Mouse (Mus musculus) CD4-positive, CD25-positive, alpha-beta regulatory T cell, adult 4 months (primary cell): ENCODE data around the gene Klhdc7a. TPM values are rescaled to one million over a fixed set of nuclear protein-coding genes. Genes with fewer than 3 reads are reported as not detected.
"Not testable (repeated sequence)": the region's sequence is repeated elsewhere in the genome, so short reads cannot be mapped to it uniquely, and the experiment has no call there.

Experiments
- ATAC-seq: one replicate; pipeline ENCODE4 v1.8.0; 2017
- polyA plus RNA-seq, 2 experiments: library from polyadenylated mRNA; unstranded; fragments of 100-300 nt; shearing (Covaris generic); gene quantifications; one replicate each; pipeline ENCODE4 v1.2.1; 2017

The Klhdc7a gene
- under 1 TPM in 1 of 2 experiments, not detected in 1; 0.04 TPM for polyA plus RNA-seq

DNA sequence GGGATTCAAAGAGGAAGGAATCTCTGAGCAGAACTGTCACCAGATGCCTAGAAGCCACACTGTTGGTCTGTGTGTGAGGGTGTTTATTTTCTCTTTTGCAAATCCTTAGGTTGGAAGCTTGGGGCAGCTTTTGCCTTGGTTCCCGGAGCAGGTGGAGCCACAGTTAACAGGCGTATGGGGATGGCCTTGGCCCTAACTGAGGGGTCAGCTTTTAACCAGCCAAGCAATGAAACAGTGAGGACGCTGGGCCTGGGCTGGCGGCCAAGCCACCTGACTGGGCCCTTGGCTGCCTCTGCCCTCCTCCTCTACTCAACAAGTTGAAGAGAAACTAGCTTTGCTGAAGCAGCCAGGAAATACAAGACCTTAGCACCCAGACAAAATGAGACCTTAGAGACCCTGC is at the start of gene Klhdc7a:
TSS of gene Klhdc7a (minus strand) at position 105 of the 400 bp plus-strand sequence.
- no peak for ATAC-seq

DNA sequence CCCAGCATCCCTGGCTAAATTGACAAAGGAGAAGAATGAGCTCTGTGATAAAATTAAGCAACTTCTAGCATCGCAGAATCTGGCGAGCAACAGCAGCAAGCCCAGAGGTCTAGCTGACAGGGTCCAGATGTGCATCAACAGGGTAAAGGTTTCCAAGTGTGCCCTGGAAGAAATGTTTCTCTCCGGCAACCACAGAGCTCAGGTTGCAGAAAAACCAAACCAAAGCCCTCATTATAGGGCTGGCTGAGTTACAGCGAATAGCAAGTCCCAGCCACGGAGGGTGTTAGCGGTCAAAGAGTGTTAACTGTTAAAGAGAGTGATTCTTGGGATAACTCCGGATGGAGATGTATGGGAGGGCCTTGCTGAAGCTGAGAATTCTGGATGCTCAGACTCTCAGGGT is 48.1 kb upstream of the Klhdc7a start:
- no peak for ATAC-seq

DNA sequence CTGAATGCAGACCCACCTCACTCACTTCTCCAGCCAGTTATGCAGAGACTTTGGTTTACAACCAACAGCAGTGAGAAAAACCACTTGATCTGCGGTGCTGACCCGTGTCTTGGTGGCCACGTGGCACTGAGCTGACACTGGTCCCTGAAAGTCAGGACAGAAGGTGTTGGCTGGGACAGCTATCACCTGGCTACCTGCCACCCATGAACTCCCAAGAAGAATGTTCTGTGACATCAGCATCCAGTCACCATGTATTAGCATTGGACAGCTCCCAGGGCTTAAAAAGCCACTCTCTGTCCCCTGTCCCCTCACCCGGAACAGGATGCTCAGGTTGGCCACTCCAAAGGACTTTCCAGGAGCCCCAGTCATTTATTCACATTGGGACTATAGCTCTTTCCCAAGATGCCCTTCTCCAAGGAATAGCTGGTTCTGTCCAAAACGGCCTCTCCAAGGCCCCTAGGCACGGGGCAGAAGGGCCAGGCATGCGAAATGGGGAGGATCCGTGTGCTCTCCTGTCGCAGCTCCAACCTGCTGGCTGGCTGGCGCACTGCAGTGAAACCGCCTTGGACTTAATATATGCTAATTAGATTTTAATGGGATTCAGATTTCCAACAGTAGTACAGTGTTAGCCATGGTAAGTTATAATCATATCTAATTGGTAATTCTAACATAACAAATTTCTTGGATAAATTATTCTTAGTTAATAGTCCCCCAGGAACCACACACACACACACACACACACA is 43.1 kb upstream of the Klhdc7a start:
- ATAC-seq, result no peak

DNA sequence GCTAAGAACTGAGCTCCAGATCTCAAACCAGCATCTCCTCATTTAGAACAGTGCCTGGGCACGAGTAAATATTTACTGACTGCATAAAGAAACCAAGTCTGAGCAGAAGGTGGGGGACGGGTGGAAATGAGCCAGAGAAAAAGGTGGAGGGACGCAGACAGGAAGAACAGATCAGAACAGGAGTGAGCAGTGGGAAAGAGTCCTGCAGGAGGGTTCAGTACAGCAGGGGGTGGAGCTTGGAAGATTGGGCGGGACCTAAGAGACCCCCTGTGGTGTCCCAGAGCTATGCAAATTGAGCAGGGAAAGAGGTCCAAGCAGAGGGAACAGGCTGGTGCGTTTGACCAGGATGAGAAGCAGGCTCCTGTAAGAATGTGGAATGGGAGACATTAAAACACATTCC is 37.1 kb upstream of the Klhdc7a start:
- no peak for ATAC-seq

DNA sequence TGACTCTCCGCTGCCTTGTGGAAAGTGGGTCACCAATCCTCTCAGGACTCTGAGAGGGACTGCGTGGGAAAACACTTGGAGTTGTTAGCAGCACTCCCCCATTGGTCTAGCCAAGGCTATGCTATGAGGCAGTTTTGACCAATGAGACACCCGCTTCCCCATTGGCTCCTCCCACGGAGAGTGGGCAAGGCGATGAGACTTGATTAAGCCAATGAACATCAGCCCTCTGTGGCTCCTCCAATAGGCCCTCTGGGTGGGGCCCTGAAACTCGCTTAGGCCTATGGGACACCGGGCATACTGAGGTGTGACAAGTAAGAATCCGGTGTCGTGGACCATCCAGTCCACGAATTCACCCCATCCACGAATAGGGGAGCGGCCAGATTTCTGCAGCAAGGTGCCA is 36.3 kb upstream of the Klhdc7a start:
- ATAC-seq, result no peak

DNA sequence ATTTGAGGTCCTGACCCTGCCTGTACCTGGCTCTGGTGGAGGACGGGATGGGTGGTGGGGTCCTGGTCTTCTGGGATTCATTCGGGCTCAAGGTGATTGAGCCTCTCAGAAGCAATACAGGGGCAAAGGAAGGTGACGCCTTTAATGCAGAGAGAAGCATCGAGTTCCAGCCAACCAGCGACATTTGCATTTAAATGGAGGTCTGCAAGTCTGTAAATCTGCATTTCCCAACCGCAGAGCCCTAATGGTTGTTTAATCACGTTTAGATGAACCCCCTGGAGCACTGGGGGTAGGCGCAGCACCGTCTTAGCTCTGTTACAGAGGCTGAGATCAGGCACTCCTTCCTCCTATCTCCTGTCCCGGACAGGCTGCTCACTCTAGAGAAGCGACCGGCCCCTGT is 34.2 kb upstream of the Klhdc7a start:
- no peak for ATAC-seq

DNA sequence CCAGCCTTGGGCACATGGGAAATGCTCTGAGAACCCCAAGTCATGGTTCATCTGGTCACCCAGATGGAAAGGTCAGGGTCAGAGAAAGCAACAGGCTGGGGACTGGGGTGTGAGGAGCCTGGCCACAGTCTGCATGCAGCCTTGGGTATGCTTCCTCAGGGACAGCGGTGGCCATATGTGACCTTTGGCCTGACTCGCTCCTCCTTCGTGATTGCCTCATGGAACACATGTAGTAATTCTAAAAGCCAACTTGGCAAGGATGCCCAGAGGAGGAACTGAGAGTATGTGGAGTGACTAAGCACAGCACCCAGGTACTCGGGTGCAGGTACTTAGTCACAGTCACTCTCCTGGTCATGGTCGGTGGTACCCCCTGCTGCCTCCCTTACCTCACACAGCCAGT is 33.1 kb upstream of the Klhdc7a start:
- no peak for ATAC-seq

DNA sequence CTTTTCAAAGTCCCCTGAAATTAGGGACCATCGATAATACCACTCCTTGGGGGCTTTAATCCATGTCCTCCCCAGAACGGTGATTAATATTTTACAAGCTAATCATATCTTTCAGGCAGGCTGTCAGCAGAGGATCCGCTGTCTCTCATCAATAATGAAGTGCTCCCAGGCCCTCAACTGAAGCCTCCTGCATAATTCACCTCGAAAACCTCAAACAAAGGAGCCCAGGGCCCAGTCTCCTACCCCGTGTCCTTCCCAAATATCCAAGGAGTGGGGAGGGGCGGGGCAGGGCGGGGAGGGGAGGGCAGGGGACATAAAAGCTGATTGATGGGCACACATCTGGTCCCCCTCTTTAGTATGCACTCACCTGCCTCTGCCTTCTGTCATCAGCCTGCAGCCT is 31.2 kb upstream of the Klhdc7a start:
- ATAC-seq, result no peak

DNA sequence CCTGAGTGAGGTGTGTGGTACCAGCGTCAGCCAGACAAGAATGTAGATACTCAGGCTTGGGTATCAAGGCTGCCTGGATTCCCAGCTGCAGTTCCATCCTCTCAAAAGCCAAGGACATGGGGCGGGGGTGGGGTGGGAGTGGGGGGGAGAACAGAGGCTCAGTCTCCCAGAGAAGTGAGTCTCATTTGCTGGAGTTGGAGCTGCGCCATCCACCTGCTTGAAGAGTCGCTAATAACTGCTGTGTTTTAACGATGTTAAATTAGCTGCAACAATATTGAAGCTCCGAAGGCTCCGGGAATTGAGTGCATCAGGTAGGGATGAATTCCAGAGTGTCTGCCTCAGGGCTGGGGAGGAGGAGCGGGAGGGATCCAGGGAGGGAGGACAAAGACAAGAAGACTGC is 27.8 kb upstream of the Klhdc7a start:
- ATAC-seq, result no peak

DNA sequence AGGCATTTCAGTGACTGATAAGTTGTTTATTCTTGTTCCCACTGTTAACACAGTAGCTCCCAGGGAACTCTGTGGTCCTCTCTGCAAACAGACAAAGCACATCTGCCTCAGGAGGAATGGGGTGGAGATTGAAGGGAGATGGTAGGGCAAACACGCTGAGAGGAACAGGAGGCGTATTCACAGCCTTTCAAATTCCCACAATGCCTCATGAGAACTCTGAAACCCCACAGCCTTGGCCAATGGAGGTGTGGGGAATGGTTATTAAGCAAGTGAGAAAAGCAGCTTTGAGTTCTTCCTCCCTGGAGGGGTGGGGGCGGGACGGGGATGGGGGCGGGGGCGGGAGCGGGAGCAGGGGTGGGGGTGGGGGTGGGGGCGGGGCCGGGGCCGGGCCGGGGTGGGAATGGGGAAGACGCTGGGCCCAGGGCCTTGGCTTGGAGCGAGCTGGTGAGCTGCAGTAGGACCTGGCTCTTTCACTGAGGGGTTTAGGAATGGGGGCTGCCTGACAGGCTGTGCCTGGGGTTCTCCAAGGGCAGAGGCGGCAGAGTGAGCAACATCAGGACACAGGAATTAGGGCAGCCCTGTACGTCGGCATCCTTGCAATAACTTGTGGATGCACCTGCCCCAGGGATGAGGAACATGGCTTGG is 25.4 kb upstream of the Klhdc7a start:
- ATAC-seq, result no peak

DNA sequence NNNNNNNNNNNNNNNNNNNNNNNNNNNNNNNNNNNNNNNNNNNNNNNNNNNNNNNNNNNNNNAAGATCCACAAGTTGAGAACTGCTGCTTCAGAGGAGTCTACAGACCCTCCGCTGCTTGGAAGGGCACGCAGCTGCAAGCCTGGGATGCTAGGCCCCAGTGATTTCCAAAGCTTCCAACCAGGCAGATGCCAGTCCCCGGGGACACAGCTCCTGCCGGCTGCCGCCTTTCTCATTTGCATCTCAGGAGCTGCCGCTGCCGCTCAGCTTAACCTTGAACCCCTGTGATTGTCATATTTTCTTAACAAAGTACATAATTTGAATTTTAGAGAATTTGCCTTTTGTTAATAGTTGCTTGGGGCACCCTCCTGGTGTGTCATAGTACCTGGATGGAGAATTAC is 19.1 kb upstream of the Klhdc7a start:
- no peak for ATAC-seq

DNA sequence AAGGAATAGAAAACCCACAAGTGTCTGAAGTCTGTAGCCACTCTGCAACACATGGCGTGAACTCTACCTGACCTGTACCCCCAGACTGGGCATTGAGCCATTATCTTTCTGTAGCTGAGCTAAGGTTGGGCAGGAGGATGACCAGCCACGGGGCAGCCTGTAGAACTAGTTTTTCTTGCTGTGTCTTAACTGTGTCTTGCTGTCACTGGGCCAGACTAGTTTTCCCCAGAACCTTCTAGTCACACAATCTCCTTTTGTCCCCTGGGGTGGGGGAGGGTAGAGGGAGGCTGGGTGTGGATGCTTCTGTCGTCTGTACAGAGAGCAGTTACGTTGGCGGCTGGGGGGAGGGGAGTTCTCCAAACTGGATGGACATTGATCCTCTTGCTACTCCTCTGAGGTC is 10.9 kb upstream of the Klhdc7a start:
- ATAC-seq, result no peak

DNA sequence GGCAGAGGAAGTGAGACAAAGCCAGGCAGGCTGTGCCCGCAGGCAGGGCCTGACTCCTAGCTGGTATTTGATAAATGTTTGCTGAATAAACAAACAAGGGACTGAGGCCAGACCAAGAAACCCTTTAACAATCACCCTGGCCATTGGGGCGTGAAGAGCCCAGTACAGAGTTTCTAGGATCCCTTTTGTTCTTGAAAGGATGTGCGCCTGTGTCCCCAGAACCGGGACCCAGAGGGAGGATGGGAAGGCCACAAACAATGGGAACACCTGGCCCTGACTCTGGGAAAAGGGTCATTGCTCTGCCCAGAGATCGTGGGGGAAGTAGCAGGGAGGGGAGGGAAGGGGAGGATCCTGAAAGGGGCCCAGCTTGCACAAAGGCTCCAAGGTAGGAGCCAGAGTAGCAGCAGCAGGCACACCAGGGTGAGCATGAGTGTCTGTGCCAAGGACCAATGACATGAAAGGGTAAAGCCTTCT is 9.5 kb upstream of the Klhdc7a start:
- ATAC-seq, result no peak

DNA sequence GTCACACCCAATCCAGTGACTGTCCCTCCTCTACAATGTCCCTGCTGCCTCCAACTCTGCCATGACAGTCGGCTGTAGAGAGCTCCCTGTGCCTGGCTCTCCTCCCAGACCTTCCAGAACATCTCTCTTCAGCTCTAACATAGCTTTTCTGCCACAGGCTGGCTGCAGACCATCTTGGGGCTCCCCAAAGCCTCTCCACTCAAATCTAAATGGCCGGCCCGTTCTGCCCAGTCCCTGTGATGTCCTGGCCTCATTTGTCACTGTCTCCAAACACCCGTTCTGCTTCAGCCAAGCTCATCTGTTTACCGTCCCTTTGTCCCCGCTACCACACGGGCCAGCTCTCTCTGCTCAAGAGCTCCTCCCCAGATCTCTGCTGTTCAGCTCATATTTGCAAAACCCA is 6.7 kb upstream of the Klhdc7a start:
- no peak for ATAC-seq

DNA sequence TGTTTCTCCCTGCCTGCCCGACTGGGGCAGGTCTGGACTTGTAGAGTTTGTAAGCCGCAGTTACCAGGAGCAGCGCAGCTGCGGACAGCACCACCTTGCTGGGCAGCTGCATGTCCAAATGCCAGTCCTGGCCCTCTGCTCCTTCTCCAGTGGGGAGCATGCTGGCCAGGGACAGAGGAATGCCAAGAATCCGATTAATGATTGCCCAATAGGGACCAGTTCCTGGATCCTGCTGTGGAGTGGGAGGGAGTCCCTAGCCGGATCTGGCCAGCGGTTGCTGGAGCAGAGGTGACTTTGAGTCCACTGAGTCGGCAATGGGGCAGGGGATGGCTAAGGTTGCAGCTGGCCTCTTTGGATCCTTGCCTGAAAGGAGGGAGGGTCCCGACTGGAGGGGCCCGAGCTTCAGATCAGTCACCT is 343 bp downstream of the Klhdc7a start:
- ATAC-seq, result no peak

DNA sequence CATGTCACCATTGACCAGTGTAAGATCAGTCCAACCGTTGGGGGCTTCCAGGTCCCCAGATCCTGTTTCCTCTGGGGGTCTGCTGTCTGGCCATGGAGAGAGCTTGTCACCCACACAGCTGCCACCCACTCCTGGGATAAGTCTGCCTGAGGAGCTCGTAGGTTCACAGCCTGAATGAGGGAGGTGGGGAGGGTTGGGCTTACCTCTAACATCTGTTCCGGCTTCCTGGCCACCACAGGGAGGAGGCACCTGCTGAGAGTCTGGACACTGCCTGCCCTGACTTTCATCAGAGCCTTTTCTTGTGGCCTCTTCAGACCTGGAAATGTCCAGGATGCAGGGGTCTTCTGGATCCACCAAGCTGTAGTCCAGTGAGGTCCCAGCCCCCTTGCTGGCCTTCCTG is 845 bp downstream of the Klhdc7a start:
- no peak for ATAC-seq

DNA sequence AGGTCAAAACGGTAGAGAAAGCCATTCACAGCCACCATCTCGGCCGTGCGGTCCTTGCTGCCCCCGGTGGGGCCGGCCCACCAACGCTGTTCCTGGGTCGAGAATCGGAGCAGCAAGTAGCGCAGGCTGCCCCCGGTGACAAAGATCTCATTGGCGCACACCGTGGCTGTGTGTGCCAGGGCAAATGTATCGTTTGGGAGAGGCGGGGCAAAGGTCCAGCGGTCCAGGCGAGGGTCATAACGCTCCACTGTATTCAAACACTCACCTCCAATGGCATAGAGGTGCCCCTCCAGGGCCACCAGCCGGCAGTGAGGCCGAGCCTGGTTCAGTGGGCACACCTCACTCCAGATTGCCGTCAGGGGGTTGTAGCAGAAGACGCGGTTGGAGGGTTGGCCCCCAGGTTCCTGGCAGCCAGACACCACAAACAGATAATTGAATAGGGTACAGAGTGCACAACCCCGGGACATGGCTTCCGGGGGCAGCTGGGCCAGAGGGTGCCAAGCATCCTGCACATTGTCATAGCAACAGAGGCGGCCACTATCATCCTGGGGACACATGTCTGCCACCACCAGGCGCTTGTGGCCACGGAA is 2.1 kb downstream of the Klhdc7a start:
- no peak for ATAC-seq

DNA sequence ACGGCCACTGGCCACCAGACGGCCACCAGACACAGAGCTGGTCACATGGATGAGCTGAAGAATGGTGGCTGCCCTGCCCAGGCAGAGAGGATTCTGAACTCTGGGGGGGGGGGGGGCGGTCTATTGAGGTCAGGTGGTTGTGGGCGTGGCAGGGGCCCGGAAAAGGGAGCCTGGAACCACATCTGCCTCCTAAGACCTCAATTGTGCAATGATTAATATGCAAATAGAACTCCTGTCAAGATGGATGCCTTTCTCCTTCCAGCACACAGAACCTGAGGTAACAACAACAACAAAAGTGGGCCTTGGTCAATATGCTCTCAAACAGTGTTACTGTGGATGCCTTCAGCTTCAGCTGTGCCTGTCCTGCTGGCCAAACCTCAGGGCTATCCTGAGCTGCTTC is 3.4 kb downstream of the Klhdc7a start:
- ATAC-seq, result no peak

DNA sequence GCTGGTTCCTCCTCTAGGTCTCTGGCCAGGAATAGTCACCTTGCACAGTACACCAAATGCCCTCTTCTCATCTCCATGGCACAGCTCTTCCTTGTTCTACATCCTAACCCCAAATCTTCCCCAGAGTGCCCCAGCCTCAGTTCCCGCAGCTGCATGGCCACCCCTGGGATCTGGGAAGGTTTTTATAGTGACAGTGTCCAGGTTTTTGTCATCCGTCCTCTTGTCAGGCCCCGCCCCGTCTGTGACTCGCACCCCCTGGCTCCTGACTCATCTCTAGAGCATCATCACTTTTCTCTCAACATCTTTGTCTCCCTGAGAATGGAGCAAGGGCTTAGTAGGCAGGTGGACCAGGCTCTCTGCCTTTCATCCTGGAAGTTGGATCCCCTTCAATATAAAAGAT is 3.9 kb downstream of the Klhdc7a start:
- ATAC-seq, result no peak

DNA sequence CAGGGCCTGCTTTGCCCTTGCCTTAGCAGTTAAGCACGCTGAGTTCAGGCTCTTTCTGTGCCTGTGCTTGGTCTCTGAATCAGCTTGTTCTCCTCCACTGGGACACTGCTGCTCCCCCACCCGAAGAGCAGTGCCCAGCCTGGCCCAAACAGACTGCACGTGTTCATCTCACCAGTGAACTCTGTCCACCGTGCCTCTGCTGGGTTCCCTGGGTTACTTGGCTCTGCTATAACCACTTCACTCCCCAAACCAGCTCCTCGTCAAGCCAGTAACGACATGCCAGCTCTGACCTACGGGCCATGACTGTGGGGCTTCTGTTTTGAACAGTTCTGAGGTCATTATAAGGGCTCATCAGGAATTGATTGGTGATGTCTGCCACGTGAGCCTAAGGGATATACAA is 4.8 kb downstream of the Klhdc7a start:
- ATAC-seq, result no peak

DNA sequence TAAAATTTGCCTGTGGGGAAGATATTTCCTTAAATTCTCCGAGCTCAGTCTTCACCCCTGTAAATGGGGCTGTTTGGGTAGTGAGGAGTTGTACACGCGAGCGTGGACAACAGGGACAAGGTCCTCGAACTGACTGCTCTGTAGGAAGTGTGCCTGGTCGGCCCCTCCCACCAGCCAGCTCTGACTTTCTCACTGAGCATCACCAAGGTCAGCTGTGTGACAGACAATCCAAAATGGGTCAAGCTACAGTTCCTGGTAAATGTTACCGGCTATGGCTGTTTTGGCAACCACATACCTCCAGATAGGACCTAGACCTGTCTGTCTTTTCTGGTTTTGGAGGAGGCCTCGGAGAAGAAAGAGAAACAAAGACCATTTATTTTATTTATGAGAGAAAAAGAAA is 6.0 kb downstream of the Klhdc7a start:
- ATAC-seq, result no peak

DNA sequence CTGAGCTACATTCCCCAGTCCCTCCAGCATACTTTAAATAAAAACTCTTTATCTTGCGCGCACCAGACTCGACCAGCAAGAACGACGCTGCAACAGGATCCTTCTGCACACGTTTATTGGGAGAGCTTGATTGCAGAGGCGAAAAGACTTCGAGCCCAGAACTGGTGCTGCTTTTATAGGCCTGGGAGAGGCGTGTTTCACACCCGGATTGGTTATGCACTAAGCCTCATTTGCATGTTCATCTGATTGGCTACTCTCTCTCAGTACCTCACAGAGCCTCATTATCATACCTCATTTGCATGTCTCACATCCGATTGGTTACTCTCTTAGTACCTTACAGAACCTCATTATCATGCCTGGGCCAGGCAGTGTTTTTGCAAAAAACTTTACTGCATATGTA is 6.5 kb downstream of the Klhdc7a start:
- not testable (repeated sequence) for ATAC-seq

DNA sequence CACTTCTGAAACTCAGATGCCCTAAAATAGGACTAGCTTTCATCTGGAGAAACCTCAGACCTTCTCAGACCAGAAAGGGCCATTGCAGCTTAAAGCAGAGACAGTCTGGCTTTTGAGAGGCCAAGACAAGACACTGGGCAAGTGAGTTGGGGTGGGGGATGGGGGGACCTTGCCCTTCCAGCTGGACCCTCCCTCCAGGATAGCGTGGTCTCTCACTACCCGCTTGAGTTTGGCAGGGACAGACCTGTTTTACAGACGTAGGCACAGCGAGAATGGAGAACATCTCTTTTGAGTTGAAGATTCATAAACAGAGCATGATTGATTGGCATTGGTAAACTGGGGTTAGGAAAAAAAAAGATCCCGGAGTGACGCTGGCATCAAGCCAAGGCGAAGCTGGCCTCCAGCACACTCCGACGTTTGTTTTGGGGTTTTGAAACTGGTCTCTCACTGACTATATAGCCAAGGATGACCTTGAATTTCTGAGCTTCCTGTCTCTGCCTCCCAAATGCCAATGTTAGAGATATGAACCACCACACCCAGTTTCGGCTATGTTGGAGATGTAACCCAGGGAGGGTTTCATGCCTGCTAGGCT is 7.0 kb downstream of the Klhdc7a start:
- ATAC-seq, result no peak
